Comparison of ENCODE assay signal across 8 mouse cellular contexts in the genomic region with DNA sequence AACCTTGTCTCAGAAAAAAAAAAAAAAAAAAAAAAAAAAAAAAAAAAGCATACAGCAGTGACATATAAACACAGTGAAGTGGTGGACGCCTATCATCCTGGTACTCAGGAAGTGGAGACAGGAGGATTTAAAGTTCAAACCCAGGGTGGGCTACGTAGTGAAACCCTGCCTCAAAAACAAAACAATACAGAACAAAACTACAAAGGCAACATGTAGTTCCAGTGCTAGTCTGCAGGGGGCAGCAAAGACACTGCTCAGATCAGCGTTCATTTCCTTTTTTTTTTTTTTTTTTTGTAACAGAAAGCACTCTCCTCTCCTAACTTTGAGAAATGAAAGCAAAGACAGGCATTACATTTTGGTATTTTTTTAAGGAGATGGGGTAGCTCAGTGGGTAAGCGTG.
DNase-seq lines count a peak whose midpoint lies in the region; ATAC-seq and TF ChIP-seq lines count a peak whose summit lies in the region.

No protein-coding gene starts in this region.

- no peaks in the 10 kb centered on the region for H3K36me3 ChIP-seq in hindbrain, embryonic 14.5 days (replicated peaks; ENCODE audit: control insufficient read depth, insufficient read depth)
- H3K36me3 ChIP-seq in hindbrain, embryonic 12.5 days = no peaks in the 10 kb centered on the region
- H3K36me3 ChIP-seq in CH12.LX (replicated peaks in 1 of 2; ENCODE audit: control insufficient read depth in 1 of 2, insufficient read depth in 1 of 2, low read length in 1 of 2) = no peaks in the 10 kb centered on the region
- H3K36me3 ChIP-seq in forebrain, postnatal 0 days (ENCODE audit: insufficient read depth) = no peaks in the 10 kb centered on the region
- H3K36me3 ChIP-seq in stomach, postnatal 0 days (ENCODE audit: control insufficient read depth, insufficient read depth, low read length) = no peaks in the 10 kb centered on the region

- H3K79me2 ChIP-seq in CH12.LX (replicated peaks; ENCODE audit: control insufficient read depth, extremely low read depth, insufficient read depth, poor library complexity, severe bottlenecking) = no peaks in the 10 kb centered on the region

- no peak overlapping the region for H3K9ac ChIP-seq in hindbrain, embryonic 14.5 days
- no peak overlapping the region for H3K9ac ChIP-seq in hindbrain, embryonic 12.5 days
- H3K9ac ChIP-seq in CH12.LX (ENCODE audit: insufficient read depth, low read depth) = no peak overlapping the region
- H3K9ac ChIP-seq in forebrain, postnatal 0 days = no peak overlapping the region
- no peak overlapping the region for H3K9ac ChIP-seq in stomach, postnatal 0 days (ENCODE audit: low read length)

- no peak for TF ChIP-seq EP300 in CH12.LX (IDR thresholded peaks at IDR 0.05; ENCODE audit: low read length)
- TF ChIP-seq EP300 in stomach, postnatal 0 days (optimal IDR thresholded peaks at IDR 0.05) = no peak

- ATAC-seq in hindbrain, embryonic 14.5 days (ENCODE audit: low FRiP score) = no peak
- no peak for ATAC-seq in hindbrain, embryonic 12.5 days (ENCODE audit: low FRiP score)
- no peak for ATAC-seq in forebrain, postnatal 0 days
- no peak for ATAC-seq in stomach, postnatal 0 days (ENCODE audit: low FRiP score, low TSS enrichment)

- H3K9me3 ChIP-seq in hindbrain, embryonic 14.5 days (ENCODE audit: control insufficient read depth, low read length) = no peaks in the 10 kb centered on the region
- no peaks in the 10 kb centered on the region for H3K9me3 ChIP-seq in hindbrain, embryonic 12.5 days (replicated peaks)
- H3K9me3 ChIP-seq in CH12.LX (replicated peaks; ENCODE audit: low read length) = peaks cover 7% of the 10 kb centered on the region
- H3K9me3 ChIP-seq in forebrain, postnatal 0 days (ENCODE audit: low read length) = no peaks in the 10 kb centered on the region
- no peaks in the 10 kb centered on the region for H3K9me3 ChIP-seq in stomach, postnatal 0 days (ENCODE audit: control insufficient read depth, low read length)

- H3K4me1 ChIP-seq in hindbrain, embryonic 14.5 days (replicated peaks; ENCODE audit: control insufficient read depth, insufficient read depth, low read length) = no peaks in the 10 kb centered on the region
- no peaks in the 10 kb centered on the region for H3K4me1 ChIP-seq in hindbrain, embryonic 12.5 days
- H3K4me1 ChIP-seq in CH12.LX (ENCODE audit: control insufficient read depth in 1 of 2, insufficient read depth in 2 of 2) = no peaks in the 10 kb centered on the region
- no peaks in the 10 kb centered on the region for H3K4me1 ChIP-seq in forebrain, postnatal 0 days (ENCODE audit: insufficient read depth)
- no peaks in the 10 kb centered on the region for H3K4me1 ChIP-seq in stomach, postnatal 0 days (replicated peaks; ENCODE audit: control insufficient read depth, insufficient read depth)

- in situ Hi-C loops in CH12.LX (cut with MboI; ENCODE audit: low pct_ligation_motif_present, low pct_unique_long_range_greater_than_20kb, low sequenced_read_pairs) = loop anchor here (25.0 kb wide), 1 partner anchor 446 kb away; no protein-coding TSS in a partner anchor

- H3K27ac ChIP-seq in hindbrain, embryonic 14.5 days = no peak overlapping the region
- no peak overlapping the region for H3K27ac ChIP-seq in hindbrain, embryonic 12.5 days
- H3K27ac ChIP-seq in CH12.LX (ENCODE audit: insufficient read depth, low read depth) = no peak overlapping the region
- H3K27ac ChIP-seq in forebrain, postnatal 0 days (ENCODE audit: low read depth, low read length) = no peak overlapping the region
- H3K27ac ChIP-seq in stomach, postnatal 0 days (replicated peaks) = no peak overlapping the region

- peak; percentile 79 for DNase-seq in hindbrain, embryonic 14.5 days (ENCODE audit: low spot score)
- DNase-seq in CH12.LX (ENCODE audit: extremely low read depth) = peak; percentile 73
- DNase-seq in brain, embryonic 14.5 days (ENCODE audit: low read depth) = peak; percentile 78
- peak; percentile 79 for DNase-seq in forebrain, postnatal 0 days
- DNase-seq in kidney, postnatal 36 days = peak; percentile 29 to 79
- peak; percentile 73 for DNase-seq in lung, postnatal 36 days
- peak; percentile 61 for DNase-seq in stomach, postnatal 0 days (ENCODE audit: low spot score)

- no peak overlapping the region for H3K4me2 ChIP-seq in hindbrain, embryonic 14.5 days (replicated peaks)
- no peak overlapping the region for H3K4me2 ChIP-seq in hindbrain, embryonic 12.5 days (replicated peaks)
- H3K4me2 ChIP-seq in CH12.LX (ENCODE audit: insufficient read depth, low read depth, poor library complexity, severe bottlenecking) = peak overlapping the region; percentile 75; the same call in 1 of the 2 replicates
- no peak overlapping the region for H3K4me2 ChIP-seq in forebrain, postnatal 0 days (ENCODE audit: low read depth)
- no peak overlapping the region for H3K4me2 ChIP-seq in stomach, postnatal 0 days (replicated peaks; ENCODE audit: low read depth)

- TF ChIP-seq RAD21 in CH12.LX (IDR thresholded peaks at IDR 0.05; ENCODE audit: low read depth, low read length) = peak; percentile 79

- no peaks in the 10 kb centered on the region for H3K27me3 ChIP-seq in hindbrain, embryonic 14.5 days (ENCODE audit: control insufficient read depth, insufficient read depth, low read length)
- H3K27me3 ChIP-seq in hindbrain, embryonic 12.5 days = no peaks in the 10 kb centered on the region
- H3K27me3 ChIP-seq in CH12.LX (replicated peaks) = no peaks in the 10 kb centered on the region
- no peaks in the 10 kb centered on the region for H3K27me3 ChIP-seq in forebrain, postnatal 0 days (ENCODE audit: insufficient read depth, low read length)
- no peaks in the 10 kb centered on the region for H3K27me3 ChIP-seq in stomach, postnatal 0 days (ENCODE audit: control insufficient read depth, insufficient read depth, low read length)

- peak; percentile 84 to 95 for TF ChIP-seq CTCF in CH12.LX (conservative IDR thresholded peaks at IDR 0.05 in 1 of 2, IDR thresholded peaks at IDR 0.05 in 1 of 2; ENCODE audit: low read depth in 2 of 2, low read length in 2 of 2)
- TF ChIP-seq CTCF in brain, embryonic 14.5 days (IDR thresholded peaks at IDR 0.05; ENCODE audit: borderline replicate concordance, extremely low read depth, insufficient read depth, insufficient read length) = peak; percentile 80; the same call in 1 of the 2 replicates
- TF ChIP-seq CTCF in forebrain, postnatal 0 days (IDR thresholded peaks at IDR 0.05; ENCODE audit: low read depth) = peak; percentile 85
- peak; percentile 90 for TF ChIP-seq CTCF in stomach, postnatal 0 days (IDR thresholded peaks at IDR 0.05; ENCODE audit: low read depth)

- no peak for TF ChIP-seq POLR2A in CH12.LX (IDR thresholded peaks at IDR 0.05; ENCODE audit: low read depth, low read length)
- TF ChIP-seq POLR2A in brain, embryonic 14.5 days (IDR thresholded peaks at IDR 0.05; ENCODE audit: borderline replicate concordance, extremely low read depth, insufficient read depth, insufficient read length, poor library complexity, severe bottlenecking) = no peak

- no peak overlapping the region for H3K4me3 ChIP-seq in hindbrain, embryonic 14.5 days (replicated peaks; ENCODE audit: low read length)
- no peak overlapping the region for H3K4me3 ChIP-seq in hindbrain, embryonic 12.5 days
- no peak overlapping the region for H3K4me3 ChIP-seq in CH12.LX (replicated peaks in 1 of 3; ENCODE audit: low read depth in 2 of 3, low read length in 2 of 3, poor library complexity in 1 of 3)
- H3K4me3 ChIP-seq in forebrain, postnatal 0 days (ENCODE audit: low read depth, low read length) = no peak overlapping the region
- no peak overlapping the region for H3K4me3 ChIP-seq in stomach, postnatal 0 days (ENCODE audit: low read depth, low read length)

- dilution Hi-C loops in CH12.LX (cut with MboI; ENCODE audit: extremely low pct_ligation_motif_present, extremely low pct_unique_long_range_greater_than_20kb, low sequenced_read_pairs) = no loop called here

- WGBS in hindbrain, embryonic 14.5 days = 22% methylated on average over 4 of the region's 4 CpGs
- WGBS in hindbrain, embryonic 12.5 days = 28% methylated on average over 4 of the region's 4 CpGs
- WGBS in forebrain, postnatal 0 days = 24% methylated on average over 4 of the region's 4 CpGs
- WGBS in stomach, postnatal 0 days = 13% methylated on average over 4 of the region's 4 CpGs

TF ChIP-seq in CH12.LX, 34 proteins besides CTCF, POLR2A, EP300 and RAD21 (continues in another document):
- TF ChIP-seq E2F4 (IDR thresholded peaks at IDR 0.05; ENCODE audit: insufficient replicate concordance, low read depth, low read length) (no peak), GABPA (IDR thresholded peaks at IDR 0.05; ENCODE audit: insufficient replicate concordance, low read depth, low read length) (no peak), CHD1 (IDR thresholded peaks at IDR 0.05; ENCODE audit: low read depth, low read length) (no peak), HCFC1 (IDR thresholded peaks at IDR 0.05; ENCODE audit: low read depth, low read length) (no peak), MEF2A (IDR thresholded peaks at IDR 0.05; ENCODE audit: borderline replicate concordance, low read depth, low read length) (no peak), KAT2A (IDR thresholded peaks at IDR 0.05; ENCODE audit: insufficient replicate concordance, low read length) (no peak), BHLHE40 (IDR thresholded peaks at IDR 0.05; ENCODE audit: low read depth, low read length) (no peak), ELF1 (IDR thresholded peaks at IDR 0.05; ENCODE audit: low read depth, low read length) (no peak), CHD2 (IDR thresholded peaks at IDR 0.05; ENCODE audit: low read length) (no peak), ETS1 (conservative IDR thresholded peaks at IDR 0.05; ENCODE audit: low read depth, low read length) (no peak), MYC (IDR thresholded peaks at IDR 0.05; ENCODE audit: low read depth, low read length) (no peak), RCOR1 (conservative IDR thresholded peaks at IDR 0.05; ENCODE audit: low read depth, low read length) (no peak), ZNF384 (IDR thresholded peaks at IDR 0.05; ENCODE audit: low read depth, low read length) (peak; percentile 98), USF1 (IDR thresholded peaks at IDR 0.05; ENCODE audit: low read depth, low read length) (no peak), SMC3 (IDR thresholded peaks at IDR 0.05; ENCODE audit: low read depth, low read length) (peak; percentile 72), MXI1 (IDR thresholded peaks at IDR 0.05; ENCODE audit: low read depth, low read length) (no peak), UBTF (IDR thresholded peaks at IDR 0.05; ENCODE audit: low read depth, low read length) (no peak; the same call in 1 of the 2 replicates), IRF4 (IDR thresholded peaks at IDR 0.05; ENCODE audit: low read depth, low read length) (peak; percentile 29; the same call in 1 of the 2 replicates), MAFK (IDR thresholded peaks at IDR 0.05; ENCODE audit: insufficient replicate concordance, low read length) (no peak), POLR2AphosphoS2 (IDR thresholded peaks at IDR 0.05; ENCODE audit: low read depth, low read length) (no peak), ZMIZ1 (IDR thresholded peaks at IDR 0.05; ENCODE audit: low read depth, low read length) (no peak), PAX5 (IDR thresholded peaks at IDR 0.05; ENCODE audit: low read length) (no peak), ZC3H11A (IDR thresholded peaks at IDR 0.05; ENCODE audit: low read depth, low read length) (no peak)
